Mouse (Mus musculus) adrenal gland, adult 18-20 months (tissue): Measurements from ENCODE around the gene Rap1b. TPM values are rescaled to one million over a fixed set of nuclear protein-coding genes. Genes with fewer than 3 reads are reported as not detected.

Experiments
- DNase-seq, 2 experiments: peaks; one replicate each; pipeline ENCODE4 v3.0.0; 2021 to 2022; ENCODE audit warnings: low spot score in 2 of 2
- total RNA-seq, 2 experiments: library from RNA; stranded (reverse); gene quantifications; 1 replicate in 1 of 2; 2 replicates in 1 of 2; pipeline ENCODE4 v1.2.3; 2021

Rap1b gene
- total RNA-seq, 2 experiments from 2014 or later = 116 to 128 TPM

- DNase-seq = no peak
Measured at GRCm38 (mm10) chr10:117773106-117773720, 72.6 kb downstream of the Rap1b start.

GRCm38 (mm10) chr10:117772364-117773105, 73.3 kb downstream of the Rap1b start:
- DNase-seq = no peak

- no peak for DNase-seq
Measured at GRCm38 (mm10) chr10:117771131-117771510, 74.7 kb downstream of the Rap1b start.

- DNase-seq = no peak
Measured at GRCm38 (mm10) chr10:117770286-117771130, 75.3 kb downstream of the Rap1b start.

- DNase-seq = no peak
Measured at GRCm38 (mm10) chr10:117769541-117770285, 76.1 kb downstream of the Rap1b start.

- no peak for DNase-seq
Measured at GRCm38 (mm10) chr10:117768141-117768440, 77.7 kb downstream of the Rap1b start.

- no peak for DNase-seq
Measured at GRCm38 (mm10) chr10:117767286-117768140, 78.3 kb downstream of the Rap1b start.

GRCm38 (mm10) chr10:117766896-117767160, 79.0 kb downstream of the Rap1b start:
- no peak for DNase-seq

GRCm38 (mm10) chr10:117766111-117766895, 79.5 kb downstream of the Rap1b start:
- no peak for DNase-seq

- no peak for DNase-seq
Measured at GRCm38 (mm10) chr10:117765116-117765894, 80.5 kb downstream of the Rap1b start.

GRCm38 (mm10) chr10:117764598-117764997, 81.2 kb downstream of the Rap1b start:
- DNase-seq = no peak

Other genes starting within 250 kb of the Rap1b start
- 10 to 100 TPM; 20.3 to 33.2 TPM for gene Cpm, start 216.5 kb downstream of the Rap1b start, total RNA-seq
- gene Mdm2, start 135.3 kb downstream of the Rap1b start, total RNA-seq = 10 to 100 TPM; 48.2 to 54.8 TPM
- gene Slc35e3, start 99.7 kb downstream of the Rap1b start, total RNA-seq = 10 to 100 TPM; 13.1 to 15.0 TPM
- 10 to 100 TPM in 1 of 2 experiments, 1 to 10 TPM in 1; 9.1 to 11.0 TPM for gene Nup107, start 53.3 kb downstream of the Rap1b start, total RNA-seq